Mouse (Mus musculus): Measurements from ENCODE around the gene Dnaaf1.

The Dnaaf1 gene

GRCm38 (mm10) chr8:119624916-119625315 lies 49.9 kb downstream of the Dnaaf1 start:
- DNase-seq = no peak

DNA sequence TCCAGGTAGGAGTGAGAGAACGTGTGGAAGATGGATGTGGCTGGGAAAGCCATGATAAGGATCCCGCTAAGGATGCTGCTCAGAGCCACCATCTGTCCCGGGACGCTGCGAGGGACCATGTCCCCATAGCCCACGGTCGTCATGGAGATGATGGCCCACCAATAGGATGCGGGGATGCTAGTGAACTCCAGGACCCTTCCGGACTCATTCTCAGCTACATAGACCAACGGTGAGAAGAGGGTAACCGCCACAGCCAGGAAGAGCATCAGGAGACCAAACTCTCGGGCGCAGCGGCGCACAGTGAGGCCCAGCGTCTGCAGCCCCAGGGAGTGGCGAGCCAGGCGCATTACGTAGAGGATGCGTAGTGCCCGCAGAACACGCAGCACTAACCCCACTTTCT lies 50.8 kb downstream of the Dnaaf1 start:
- no peak for DNase-seq

DNA sequence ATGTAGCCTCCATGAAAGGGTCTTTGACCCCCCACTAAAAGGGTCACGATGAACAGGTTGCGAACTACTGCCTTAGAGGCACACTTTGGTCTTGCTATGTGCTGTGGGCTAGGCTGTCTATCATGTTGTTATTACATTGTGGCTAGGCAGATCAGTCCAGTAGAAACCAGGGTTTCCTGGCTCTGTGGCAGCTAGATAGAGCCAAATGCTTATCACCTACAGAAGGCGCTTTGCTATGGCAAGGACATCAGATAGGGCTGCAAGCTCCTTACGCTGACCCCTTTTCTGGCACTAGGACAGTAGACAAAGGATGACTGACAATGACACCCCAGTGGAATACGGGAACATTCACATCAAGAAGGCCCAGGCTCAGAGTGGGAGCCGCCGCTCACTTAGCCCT lies 52.2 kb downstream of the Dnaaf1 start:
- DNase-seq = no peak

DNA sequence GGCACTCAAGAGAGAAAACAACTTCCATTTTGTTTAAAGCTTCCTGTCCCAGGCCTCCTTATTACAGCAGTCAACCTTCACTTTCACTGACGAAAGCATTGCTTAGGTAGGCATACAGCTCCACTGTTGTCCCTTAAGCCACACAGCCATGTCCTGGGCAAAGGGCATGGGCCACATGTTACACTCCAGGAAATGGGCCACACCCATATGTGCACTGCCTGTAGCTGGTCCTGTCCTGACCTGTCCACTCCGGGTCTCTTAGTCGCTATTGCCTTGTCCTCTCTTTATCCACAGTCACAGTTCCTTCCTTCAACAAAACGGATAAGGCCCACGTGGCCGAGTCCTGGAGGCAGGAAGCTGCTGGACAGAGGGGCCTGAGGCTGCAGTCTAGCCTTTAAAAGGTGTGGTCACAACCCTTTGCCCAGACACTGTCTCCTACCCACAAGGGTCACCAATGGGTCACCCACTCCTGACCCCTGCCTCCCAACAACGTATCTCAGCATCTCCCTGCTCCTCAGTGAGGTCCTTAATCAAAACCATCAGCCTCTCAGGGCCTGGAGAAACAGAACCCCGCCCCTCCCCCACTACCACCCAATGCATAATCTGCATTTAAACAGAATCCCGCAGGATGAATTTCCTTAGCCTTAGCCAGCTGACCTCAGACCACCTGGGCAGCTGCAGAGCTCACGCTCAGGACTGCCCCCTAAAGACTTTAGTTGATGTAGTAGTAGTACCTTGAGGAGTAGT lies 52.8 kb downstream of the Dnaaf1 start:
- no peak for DNase-seq

DNA sequence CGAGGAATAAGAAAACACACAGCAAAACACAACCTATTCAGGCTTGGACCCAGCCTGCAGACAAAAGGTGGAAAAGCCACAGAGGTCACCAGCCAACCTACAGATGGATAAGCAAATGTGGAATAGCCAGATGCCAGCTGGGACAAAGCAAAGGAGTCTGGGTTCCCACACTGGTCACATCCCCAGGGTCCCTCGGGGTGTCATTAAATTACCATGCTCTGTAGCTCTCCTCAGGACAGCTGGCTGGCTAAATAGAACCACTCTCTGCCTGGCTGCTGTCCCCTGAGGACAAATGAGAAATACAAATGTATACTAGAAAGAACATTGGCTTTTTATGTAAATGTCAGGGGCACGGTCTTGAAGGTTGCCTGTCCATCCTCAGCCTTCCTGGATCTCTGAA lies 55.8 kb downstream of the Dnaaf1 start:
- DNase-seq = no peak

- DNase-seq = no peak
Measured at GRCm38 (mm10) chr8:119632246-119632645, 57.2 kb downstream of the Dnaaf1 start.

DNA sequence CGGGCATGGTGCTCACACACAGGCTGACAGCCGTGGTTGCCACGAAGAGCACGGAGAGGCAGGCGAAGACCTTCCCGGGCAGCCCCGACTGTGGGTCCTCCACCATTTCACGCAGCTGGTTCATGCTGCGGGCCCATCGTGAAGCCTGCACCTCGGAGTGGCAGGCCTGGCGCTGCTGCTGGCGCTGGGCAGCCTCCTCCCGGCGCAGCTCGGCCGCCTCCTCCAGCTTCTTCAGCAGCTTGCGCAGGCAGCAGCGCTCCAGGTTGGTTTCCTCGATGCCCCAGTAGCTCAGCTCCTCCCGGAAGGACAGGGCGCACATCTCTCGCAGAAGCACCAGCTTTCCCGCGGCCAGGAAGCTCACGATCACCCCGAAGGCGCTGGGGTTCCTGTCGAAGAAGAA lies 57.9 kb downstream of the Dnaaf1 start:
- DNase-seq = no peak

- DNase-seq = no peak
Measured at GRCm38 (mm10) chr8:119634616-119635336, 59.7 kb downstream of the Dnaaf1 start.

- DNase-seq = no peak
Measured at GRCm38 (mm10) chr8:119635378-119635777, 60.3 kb downstream of the Dnaaf1 start, which contains the start of gene Kcng4. TSS of gene Kcng4 (minus strand) at chr8:119635680.

DNA sequence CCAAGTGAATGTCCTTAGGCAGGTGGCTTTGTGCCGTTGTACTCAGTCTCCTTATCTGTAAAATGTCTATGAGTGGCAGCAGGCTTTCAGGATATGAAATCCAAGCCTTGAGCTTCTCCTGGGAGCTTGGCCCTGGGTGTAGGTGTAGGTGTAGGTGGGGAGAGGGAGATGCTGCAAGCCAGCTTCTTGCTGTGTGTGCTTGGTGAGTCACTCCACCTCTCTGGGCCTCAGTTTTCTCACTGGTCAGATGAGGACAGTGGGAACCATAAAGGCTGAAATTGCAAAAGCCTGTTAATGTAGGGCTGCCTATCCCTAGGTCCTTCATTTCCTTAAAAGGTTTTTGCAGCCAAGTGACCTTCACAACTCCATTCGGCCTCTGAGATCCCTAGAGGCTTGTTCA lies 60.9 kb downstream of the Dnaaf1 start:
- no peak for DNase-seq

DNA sequence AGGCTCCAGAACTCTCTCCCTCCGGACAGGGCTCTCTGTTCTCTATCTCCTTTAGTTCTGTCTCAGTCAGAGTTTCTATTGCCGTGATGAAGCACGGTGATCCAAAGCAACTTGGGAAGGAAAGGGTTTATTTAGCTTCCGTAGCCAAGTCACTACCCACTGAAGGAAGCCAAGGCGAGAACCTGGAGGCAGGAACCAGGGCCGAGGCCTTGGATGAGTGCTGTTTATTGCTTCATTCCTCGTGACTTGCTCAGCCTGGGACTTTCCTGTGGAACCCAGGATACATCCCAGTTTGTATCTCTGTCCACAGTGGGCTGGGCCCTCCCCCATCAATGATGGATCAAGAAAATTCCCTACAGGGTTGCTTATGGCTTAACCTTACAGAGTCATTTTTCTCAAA lies 61.7 kb downstream of the Dnaaf1 start:
- no peak for DNase-seq

DNA sequence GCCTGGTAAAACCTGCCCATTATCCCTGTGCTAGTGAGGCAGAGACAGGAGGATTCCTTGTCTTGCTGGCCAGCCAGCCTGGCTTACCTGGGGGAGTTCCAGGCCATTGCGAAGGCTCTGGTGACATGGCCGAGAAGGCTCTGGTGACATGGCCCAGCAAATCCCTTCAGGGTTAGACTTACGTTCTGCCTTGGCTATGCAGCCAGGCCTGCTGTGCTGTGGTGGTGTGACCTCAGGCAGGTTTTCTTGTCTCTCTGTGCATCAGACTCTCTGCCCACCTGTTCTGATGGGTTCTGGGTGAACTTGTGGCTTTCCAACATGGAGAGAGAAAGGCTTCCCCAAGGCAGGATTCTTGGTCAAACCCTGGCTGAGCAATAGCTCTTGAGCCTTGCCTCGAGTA lies 62.3 kb downstream of the Dnaaf1 start:
- DNase-seq = no peak

- DNase-seq = no peak
Measured at GRCm38 (mm10) chr8:119638261-119638660, 63.2 kb downstream of the Dnaaf1 start.

DNA sequence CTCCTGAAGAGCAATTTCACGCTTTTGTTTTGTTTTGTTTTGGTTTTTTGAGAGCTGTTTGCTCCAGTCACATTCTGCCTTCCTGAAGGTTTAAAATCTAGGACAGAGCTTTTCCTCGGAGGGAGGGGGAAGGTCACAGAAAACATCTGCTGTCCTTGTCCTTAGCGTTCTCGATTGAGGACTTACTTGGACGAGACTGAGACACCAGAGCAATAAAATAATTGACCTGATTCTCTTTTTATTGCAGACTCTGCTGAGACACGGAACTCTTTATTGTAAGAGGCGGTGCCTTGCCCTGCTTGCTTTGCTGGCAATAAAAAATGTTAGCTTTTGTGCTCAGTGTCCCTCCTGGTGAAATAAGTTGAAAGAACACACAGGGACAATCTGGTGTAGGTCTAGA lies 64.8 kb downstream of the Dnaaf1 start:
- no peak for DNase-seq

- DNase-seq = no peak
Measured at GRCm38 (mm10) chr8:119641058-119641457, 66.0 kb downstream of the Dnaaf1 start.

- no peak for DNase-seq
Measured at GRCm38 (mm10) chr8:119642960-119643359, 67.9 kb downstream of the Dnaaf1 start.

GRCm38 (mm10) chr8:119644429-119644960 lies 69.5 kb downstream of the Dnaaf1 start:
- no peak for DNase-seq

GRCm38 (mm10) chr8:119644981-119645597 lies 70.1 kb downstream of the Dnaaf1 start:
- no peak for DNase-seq

GRCm38 (mm10) chr8:119646197-119646596 lies 71.2 kb downstream of the Dnaaf1 start:
- no peak for DNase-seq

- DNase-seq = no peak
Measured at GRCm38 (mm10) chr8:119646846-119647245, 71.8 kb downstream of the Dnaaf1 start.

Measured in cerebellum, adult 8-10 months (tissue).